Mouse (Mus musculus): ENCODE measurements around the gene Pip4k2a. TPM values are rescaled to one million over a fixed set of nuclear protein-coding genes. Genes with fewer than 3 reads are reported as not detected.

Pip4k2a gene
- polyA plus RNA-seq, 1 experiment from 2014 or later: 10.7 TPM

DNA sequence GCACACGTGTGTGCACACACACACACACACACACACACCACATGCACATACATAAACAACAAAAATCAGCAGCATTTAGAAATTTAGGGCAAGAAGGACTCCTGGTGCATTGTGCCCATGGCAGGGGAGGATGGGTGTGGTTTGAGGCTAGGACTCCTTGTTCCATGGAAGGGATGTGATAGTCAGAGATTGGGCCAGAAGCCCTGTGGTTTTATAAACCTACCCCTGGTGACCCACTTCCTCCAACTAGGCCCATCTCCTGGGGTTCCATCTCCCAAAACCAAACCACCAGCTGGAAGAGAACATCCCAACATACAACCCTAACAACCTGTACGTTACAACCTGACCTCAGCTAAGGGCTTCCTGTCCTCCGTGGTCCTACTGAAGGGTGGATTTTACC, 35.4 kb downstream of the Pip4k2a start:
- no peak for ATAC-seq (ENCODE audit: low FRiP score, low read depth)
- WGBS: 84% methylated on average over 3 of the region's 3 CpGs
- H3K9me3 ChIP-seq: no peaks in the 10 kb centered on the region
- no peak overlapping the region for H3K4me3 ChIP-seq
- peaks cover 6% of the 10 kb centered on the region; the same call in 1 of the 2 replicates for H3K4me1 ChIP-seq
- H3K36me3 ChIP-seq: no peaks in the 10 kb centered on the region
- H3K9ac ChIP-seq (replicated peaks): no peak overlapping the region
- H3K27me3 ChIP-seq: no peaks in the 10 kb centered on the region
- H3K4me2 ChIP-seq (replicated peaks): no peak overlapping the region
- H3K27ac ChIP-seq (replicated peaks): no peak overlapping the region

DNA sequence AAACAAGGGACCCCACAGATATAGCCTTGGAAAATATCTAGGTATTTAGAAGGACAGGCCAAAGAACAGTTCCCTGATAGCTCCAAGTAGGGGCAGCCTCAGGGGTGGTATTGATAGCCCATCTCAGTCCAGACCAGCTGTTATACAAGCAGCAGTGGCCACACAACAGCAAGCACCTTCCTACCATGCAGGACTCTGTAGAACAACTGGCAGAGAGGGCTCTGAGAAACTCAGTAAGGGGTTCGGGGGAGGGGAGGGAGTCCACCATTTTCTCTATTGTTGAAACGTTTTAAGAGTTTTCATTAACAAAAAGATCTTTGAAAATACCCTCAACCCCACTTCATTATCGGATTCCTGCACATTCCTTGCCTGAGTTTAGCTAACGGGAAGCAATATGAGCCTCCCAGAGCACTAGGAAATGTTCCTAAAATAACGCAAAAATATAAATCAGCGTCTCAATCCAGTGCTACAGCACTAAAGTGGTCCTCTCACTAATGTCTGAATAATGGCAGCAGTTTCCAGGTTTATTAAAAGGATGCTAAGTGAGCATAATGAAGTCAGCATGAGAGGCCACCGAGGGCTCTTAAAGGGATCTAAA, 37.5 kb downstream of the Pip4k2a start:
- WGBS: 43% methylated on average over 7 of the region's 7 CpGs

DNA sequence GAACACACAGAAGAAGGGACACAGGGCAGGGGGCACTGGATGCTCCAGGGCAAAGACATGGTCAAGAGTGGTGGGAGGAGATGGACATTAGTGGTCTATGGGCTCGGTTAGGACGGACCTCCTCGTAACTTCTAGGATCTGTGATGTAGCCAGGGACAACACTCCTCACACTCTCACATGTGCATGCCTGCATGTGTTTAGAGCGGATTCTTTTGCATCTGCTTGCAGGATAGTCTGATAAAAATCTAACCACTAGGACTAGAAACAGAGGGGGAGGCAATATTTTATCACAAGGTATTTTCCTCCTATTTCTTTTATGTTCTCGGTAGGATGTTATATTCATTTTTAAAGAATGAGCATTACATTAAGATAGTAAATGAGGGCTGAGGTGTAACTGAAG, 38.4 kb downstream of the Pip4k2a start:
- Histone ChIP-seq H3K4me2 (replicated peaks) (no peak overlapping the region), H3K27ac (replicated peaks) (no peak overlapping the region), H3K4me1 (peaks cover 12% of the 10 kb centered on the region; the same call in 1 of the 2 replicates), H3K9me3 (no peaks in the 10 kb centered on the region), H3K27me3 (no peaks in the 10 kb centered on the region), H3K9ac (replicated peaks) (no peak overlapping the region), H3K4me3 (no peak overlapping the region), H3K36me3 (no peaks in the 10 kb centered on the region)
- ATAC-seq (ENCODE audit: low FRiP score, low read depth): no peak
- WGBS: 94% methylated on average over 5 of the region's 5 CpGs

More for the DNA sequence above, 37.5 kb downstream of the Pip4k2a start:
- H3K4me2 ChIP-seq (replicated peaks): no peak overlapping the region
- peaks cover 6% of the 10 kb centered on the region; the same call in 1 of the 2 replicates for H3K4me1 ChIP-seq
- H3K27me3 ChIP-seq: no peaks in the 10 kb centered on the region
- no peak overlapping the region for H3K9ac ChIP-seq (replicated peaks)
- H3K36me3 ChIP-seq: no peaks in the 10 kb centered on the region
- no peak for ATAC-seq (ENCODE audit: low FRiP score, low read depth)
- no peak overlapping the region for H3K4me3 ChIP-seq
- no peaks in the 10 kb centered on the region for H3K9me3 ChIP-seq
- no peak overlapping the region for H3K27ac ChIP-seq (replicated peaks)

DNA sequence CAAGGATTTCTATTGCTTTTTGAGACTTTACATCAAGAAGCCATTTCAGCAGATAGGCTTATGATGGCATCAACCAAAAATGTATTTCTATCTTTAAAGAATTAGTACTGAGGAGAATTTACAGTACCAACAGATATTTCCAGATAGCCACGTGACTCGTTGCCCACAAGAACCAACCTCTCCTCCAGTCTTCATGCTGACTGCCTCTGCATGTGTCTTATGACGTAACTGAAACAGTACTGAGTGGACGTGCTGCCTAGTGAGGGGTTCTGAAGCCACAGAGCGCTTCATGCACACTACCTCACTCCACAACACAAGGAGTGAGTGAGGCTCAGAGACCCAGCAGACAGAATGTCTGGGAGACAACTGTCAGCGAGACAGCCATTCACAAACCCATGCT, 38.9 kb downstream of the Pip4k2a start:
- H3K4me2 ChIP-seq (replicated peaks): no peak overlapping the region
- ATAC-seq (ENCODE audit: low FRiP score, low read depth): no peak
- H3K27ac ChIP-seq (replicated peaks): no peak overlapping the region
- 91% methylated on average over 6 of the region's 6 CpGs for WGBS
- no peaks in the 10 kb centered on the region for H3K27me3 ChIP-seq
- H3K4me1 ChIP-seq: peaks cover 12% of the 10 kb centered on the region; the same call in 1 of the 2 replicates
- no peak overlapping the region for H3K9ac ChIP-seq (replicated peaks)
- H3K36me3 ChIP-seq: no peaks in the 10 kb centered on the region
- no peak overlapping the region for H3K4me3 ChIP-seq
- H3K9me3 ChIP-seq: no peaks in the 10 kb centered on the region

DNA sequence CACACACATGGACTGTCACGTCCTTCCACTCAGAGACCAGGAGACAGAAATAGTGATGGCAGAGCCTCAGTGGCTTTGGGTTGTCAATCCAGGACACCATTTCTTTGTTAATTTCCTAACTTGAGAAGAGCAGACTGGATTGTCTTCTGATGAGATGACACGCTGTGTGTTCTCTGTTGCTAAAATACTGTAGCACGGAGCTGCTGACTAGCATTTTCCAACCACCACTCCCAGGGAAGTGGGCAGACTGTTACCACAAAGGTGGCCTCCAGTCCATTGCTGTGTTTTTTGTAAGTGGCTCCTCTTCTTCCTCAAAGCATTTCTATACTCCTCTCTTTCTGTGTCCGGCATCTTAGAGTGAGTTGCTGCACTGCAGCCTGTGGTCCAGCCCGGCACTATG, 39.4 kb downstream of the Pip4k2a start:
- Histone ChIP-seq H3K36me3 (no peaks in the 10 kb centered on the region), H3K9ac (replicated peaks) (no peak overlapping the region), H3K4me1 (peaks cover 12% of the 10 kb centered on the region; the same call in 1 of the 2 replicates), H3K4me3 (no peak overlapping the region), H3K27me3 (no peaks in the 10 kb centered on the region), H3K27ac (replicated peaks) (no peak overlapping the region), H3K9me3 (no peaks in the 10 kb centered on the region), H3K4me2 (replicated peaks) (no peak overlapping the region)
- no peak for ATAC-seq (ENCODE audit: low FRiP score, low read depth)
- 93% methylated on average over 5 of the region's 5 CpGs for WGBS

DNA sequence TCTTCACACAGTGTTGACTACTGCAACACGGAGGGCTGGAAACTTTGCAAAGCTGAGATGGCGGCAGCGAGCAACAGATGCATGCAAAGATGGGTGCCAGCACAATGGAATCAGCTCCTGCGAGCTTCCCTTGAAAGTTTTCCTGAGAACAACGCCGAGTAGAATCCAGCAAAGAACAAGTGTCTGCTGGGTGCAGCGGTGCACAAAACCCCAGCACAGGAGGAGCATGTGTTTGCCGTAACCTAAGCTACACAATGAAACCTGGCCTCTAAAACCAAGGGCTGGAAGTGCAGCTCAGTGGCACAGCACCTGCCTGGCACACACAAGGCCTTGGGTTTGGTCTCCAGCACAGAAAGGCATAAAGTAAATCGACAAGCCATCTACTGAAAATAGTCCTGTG, 39.9 kb downstream of the Pip4k2a start:
- no peak overlapping the region for H3K9ac ChIP-seq (replicated peaks)
- H3K4me1 ChIP-seq: peaks cover 12% of the 10 kb centered on the region; the same call in 1 of the 2 replicates
- no peak overlapping the region for H3K27ac ChIP-seq (replicated peaks)
- WGBS: 78% methylated on average over 9 of the region's 9 CpGs
- H3K27me3 ChIP-seq: no peaks in the 10 kb centered on the region
- H3K4me3 ChIP-seq: no peak overlapping the region
- H3K4me2 ChIP-seq (replicated peaks): no peak overlapping the region
- no peaks in the 10 kb centered on the region for H3K9me3 ChIP-seq
- ATAC-seq (ENCODE audit: low FRiP score, low read depth): no peak
- H3K36me3 ChIP-seq: no peaks in the 10 kb centered on the region

DNA sequence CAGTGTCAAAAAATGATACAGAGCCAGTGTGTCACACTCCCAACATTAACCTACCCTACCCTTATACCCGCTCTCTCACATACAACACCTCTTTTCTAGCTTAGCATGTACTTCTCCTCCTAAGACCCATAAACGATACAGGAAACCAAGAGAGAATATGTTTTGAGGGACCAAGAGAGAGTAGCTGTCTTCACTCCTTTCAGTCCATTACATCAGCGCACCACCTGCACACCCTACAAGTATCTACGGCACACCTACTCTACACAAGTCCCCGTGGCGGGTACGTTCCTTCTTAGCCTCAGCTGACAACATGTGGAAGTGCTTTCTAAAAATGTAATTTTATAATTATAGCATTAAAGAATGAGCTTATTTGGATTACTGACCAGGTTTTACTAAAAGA, 40.5 kb downstream of the Pip4k2a start:
- Histone ChIP-seq H3K4me2 (replicated peaks) (no peak overlapping the region), H3K4me3 (no peak overlapping the region), H3K27ac (replicated peaks) (no peak overlapping the region), H3K27me3 (no peaks in the 10 kb centered on the region), H3K4me1 (peaks cover 12% of the 10 kb centered on the region; the same call in 1 of the 2 replicates), H3K9ac (replicated peaks) (no peak overlapping the region), H3K36me3 (no peaks in the 10 kb centered on the region), H3K9me3 (no peaks in the 10 kb centered on the region)
- WGBS: 95% methylated on average over 7 of the region's 7 CpGs
- no peak for ATAC-seq (ENCODE audit: low FRiP score, low read depth)

DNA sequence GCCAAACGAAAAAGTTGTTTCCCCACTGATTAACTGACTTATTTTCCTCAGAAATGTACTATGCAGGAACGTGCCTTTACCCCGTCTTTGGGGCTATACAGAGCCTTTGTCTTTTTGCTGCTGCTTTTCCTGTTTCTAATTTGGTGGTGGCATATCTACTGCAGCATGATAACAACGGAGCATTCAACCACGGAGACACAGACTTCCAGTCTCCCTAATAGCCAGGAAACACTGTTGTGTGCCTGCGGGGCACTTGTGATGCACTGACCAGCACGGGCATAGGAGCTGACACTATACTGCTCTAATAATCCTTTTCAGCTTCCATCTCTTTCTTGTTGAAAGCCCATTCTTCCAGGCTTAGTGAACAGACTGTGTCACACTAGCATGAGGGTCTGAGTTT, 41.0 kb downstream of the Pip4k2a start:
- WGBS: 65% methylated on average over 7 of the region's 7 CpGs
- no peak for ATAC-seq (ENCODE audit: low FRiP score, low read depth)
- no peak overlapping the region for H3K27ac ChIP-seq (replicated peaks)

DNA sequence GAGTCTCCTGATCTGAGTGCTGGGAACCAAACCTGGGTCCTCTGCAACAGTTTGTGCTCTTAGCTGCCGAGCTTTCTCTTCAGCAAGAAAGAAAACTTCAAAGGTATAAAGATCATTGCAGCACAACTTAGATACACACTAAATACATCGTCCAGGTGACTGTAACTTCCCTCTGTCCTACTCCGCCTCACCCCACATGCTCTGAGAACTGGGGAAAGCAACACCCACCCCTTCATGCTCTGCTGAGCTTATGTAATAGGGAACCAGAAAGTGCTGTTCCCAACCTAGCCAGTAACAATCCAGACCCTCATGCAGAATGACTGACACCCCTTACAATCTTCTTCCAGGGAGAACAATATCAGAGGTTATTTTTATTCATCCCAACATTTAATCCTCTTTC, 41.5 kb downstream of the Pip4k2a start:
- WGBS: 91% methylated on average over 3 of the region's 3 CpGs
- no peak for ATAC-seq (ENCODE audit: low FRiP score, low read depth)

More for the DNA sequence above, 41.0 kb downstream of the Pip4k2a start:
- Histone ChIP-seq H3K36me3 (no peaks in the 10 kb centered on the region), H3K4me1 (peaks cover 12% of the 10 kb centered on the region; the same call in 1 of the 2 replicates), H3K9me3 (no peaks in the 10 kb centered on the region), H3K4me3 (no peak overlapping the region), H3K27me3 (no peaks in the 10 kb centered on the region), H3K9ac (replicated peaks) (no peak overlapping the region), H3K4me2 (replicated peaks) (no peak overlapping the region)

DNA sequence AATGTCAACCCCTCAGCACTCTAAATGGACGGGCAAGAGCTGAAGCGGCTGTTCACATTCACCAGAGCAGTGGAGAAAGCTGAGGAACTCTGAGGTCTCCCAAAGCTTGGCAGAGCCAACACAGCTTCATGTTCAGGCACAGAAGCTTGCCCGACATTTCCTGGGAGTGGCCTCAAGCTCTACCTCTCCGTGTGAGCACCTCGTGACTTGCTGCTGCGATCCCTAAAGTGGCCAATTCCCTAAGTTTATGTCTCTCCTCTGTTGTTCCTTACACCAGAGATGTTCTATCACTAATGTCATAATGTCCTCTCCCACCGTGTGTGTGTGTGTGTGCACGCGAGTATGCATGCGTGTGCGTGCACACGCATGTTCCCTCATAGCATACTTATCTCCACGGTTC, 42.3 kb downstream of the Pip4k2a start:
- ATAC-seq (ENCODE audit: low FRiP score, low read depth): no peak
- Histone ChIP-seq H3K27me3 (no peaks in the 10 kb centered on the region), H3K27ac (replicated peaks) (no peak overlapping the region), H3K4me3 (no peak overlapping the region), H3K9me3 (no peaks in the 10 kb centered on the region), H3K4me2 (replicated peaks) (no peak overlapping the region), H3K36me3 (no peaks in the 10 kb centered on the region), H3K4me1 (peaks cover 11% of the 10 kb centered on the region; the same call in 1 of the 2 replicates), H3K9ac (replicated peaks) (no peak overlapping the region)
- 93% methylated on average over 13 of the region's 13 CpGs for WGBS

More for the DNA sequence above, 41.5 kb downstream of the Pip4k2a start:
- H3K9me3 ChIP-seq: no peaks in the 10 kb centered on the region
- no peak overlapping the region for H3K4me3 ChIP-seq
- no peak overlapping the region for H3K9ac ChIP-seq (replicated peaks)
- peaks cover 12% of the 10 kb centered on the region; the same call in 1 of the 2 replicates for H3K4me1 ChIP-seq
- H3K4me2 ChIP-seq (replicated peaks): no peak overlapping the region
- no peaks in the 10 kb centered on the region for H3K27me3 ChIP-seq
- no peak overlapping the region for H3K27ac ChIP-seq (replicated peaks)
- H3K36me3 ChIP-seq: no peaks in the 10 kb centered on the region

DNA sequence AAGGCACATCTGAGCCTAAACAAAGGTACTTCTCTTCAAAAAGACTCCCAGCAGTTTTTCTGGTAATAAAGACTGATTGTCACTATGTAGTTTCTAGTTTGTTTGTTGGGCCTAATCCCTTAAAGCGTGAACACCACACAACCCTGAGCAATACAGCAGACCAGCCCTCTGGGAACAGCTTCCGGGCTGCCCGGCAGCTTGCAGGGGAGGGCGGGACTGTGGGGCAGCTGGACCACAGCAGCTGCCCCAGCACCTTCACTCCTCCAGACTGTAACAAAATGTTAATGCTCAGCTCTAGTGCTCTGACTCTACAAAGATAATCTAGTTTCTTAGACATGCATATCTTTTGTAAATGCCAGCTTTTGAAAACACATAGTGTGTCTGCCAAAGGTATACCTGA, 42.9 kb downstream of the Pip4k2a start:
- Histone ChIP-seq H3K4me3 (no peak overlapping the region), H3K4me2 (replicated peaks) (no peak overlapping the region), H3K4me1 (peaks cover 6% of the 10 kb centered on the region; the same call in 1 of the 2 replicates), H3K9ac (replicated peaks) (no peak overlapping the region), H3K9me3 (no peaks in the 10 kb centered on the region), H3K27ac (replicated peaks) (no peak overlapping the region), H3K36me3 (no peaks in the 10 kb centered on the region), H3K27me3 (no peaks in the 10 kb centered on the region)
- ATAC-seq (ENCODE audit: low FRiP score, low read depth): peak; percentile 66
- 29% methylated on average over 4 of the region's 4 CpGs for WGBS

DNA sequence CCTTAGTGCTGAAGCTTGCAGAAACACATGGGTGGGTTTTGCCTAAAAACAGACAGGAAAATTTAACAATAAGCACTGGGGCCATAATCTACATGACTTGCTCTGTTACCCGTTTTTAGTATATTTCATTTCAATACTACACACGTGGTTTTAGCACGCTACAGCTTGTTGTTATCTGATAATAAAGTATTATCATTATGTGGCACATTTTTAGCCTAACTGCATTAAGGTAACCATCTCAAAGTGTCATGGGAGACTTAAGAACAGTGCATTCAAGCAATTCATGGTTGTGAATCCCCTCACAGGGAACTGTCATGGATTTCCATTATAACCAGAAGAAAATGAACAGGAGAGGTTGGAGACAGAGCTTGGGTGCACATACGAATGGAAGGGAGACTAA, 43.5 kb downstream of the Pip4k2a start:
- no peaks in the 10 kb centered on the region for H3K36me3 ChIP-seq
- ATAC-seq (ENCODE audit: low FRiP score, low read depth): no peak
- H3K27me3 ChIP-seq: no peaks in the 10 kb centered on the region
- no peak overlapping the region for H3K4me2 ChIP-seq (replicated peaks)
- no peak overlapping the region for H3K9ac ChIP-seq (replicated peaks)
- H3K4me1 ChIP-seq: peaks cover 6% of the 10 kb centered on the region; the same call in 1 of the 2 replicates
- no peak overlapping the region for H3K27ac ChIP-seq (replicated peaks)
- 82% methylated on average over 4 of the region's 4 CpGs for WGBS
- no peak overlapping the region for H3K4me3 ChIP-seq
- no peaks in the 10 kb centered on the region for H3K9me3 ChIP-seq
